Mouse (Mus musculus) small intestine, adult 2 months (tissue): ENCODE results near the gene Arpc1a.

Experiments
- CTCF ChIP-seq: fragments of 200-500 bp; IDR thresholded peaks from 2 replicates; pipeline ENCODE4 v1.5.1; 2012; ENCODE audit warnings: low read depth, mild to moderate bottlenecking, control low read depth, inconsistent platforms, low read length, moderate library complexity, mixed read lengths; ENCODE audit not compliant: insufficient replicate concordance, insufficient read length; ENCODE audit errors: extremely low read depth
- POLR2A ChIP-seq: fragments of 200-500 bp; IDR thresholded peaks from 2 replicates; pipeline ENCODE4 v1.6.1; 2012; ENCODE audit warnings: low read depth, mild to moderate bottlenecking, control low read depth, inconsistent platforms, low read length, moderate library complexity

DNA sequence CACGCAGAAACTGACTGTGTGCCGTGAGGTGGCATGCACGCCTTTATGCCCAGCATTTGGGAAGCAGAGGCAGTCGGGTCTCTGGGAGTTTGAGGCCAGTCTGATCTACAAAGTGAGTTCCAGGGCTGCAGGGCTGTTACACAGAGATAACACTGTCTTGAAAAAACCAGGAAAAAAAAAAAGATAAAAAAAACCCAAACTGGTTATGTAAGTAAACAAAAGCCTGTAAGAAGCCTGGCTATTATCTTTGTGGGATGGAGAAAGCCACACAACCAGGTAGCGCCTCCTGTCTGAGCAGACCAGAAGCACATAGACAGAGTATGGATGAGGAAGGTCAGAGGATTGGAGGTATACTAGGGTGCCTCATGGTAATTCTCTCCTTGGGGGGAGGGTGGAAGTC is 69.1 kb downstream of the Arpc1a start:
- TF ChIP-seq POLR2A (no peak), CTCF (no peak)
